Mouse (Mus musculus) CD4-positive, CD25-positive, alpha-beta regulatory T cell, adult 2 months (primary cell): ENCODE results near the gene Rpl4.
"Not testable (repeated sequence)": the region's sequence is repeated elsewhere in the genome, so short reads cannot be mapped to it uniquely, and the experiment has no call there.

Experiments
- DNase-seq: peaks from one replicate; pipeline ENCODE4 v3.0.0-alpha.2; 2012; ENCODE audit warnings: low read depth, low spot score

Rpl4 gene

DNA sequence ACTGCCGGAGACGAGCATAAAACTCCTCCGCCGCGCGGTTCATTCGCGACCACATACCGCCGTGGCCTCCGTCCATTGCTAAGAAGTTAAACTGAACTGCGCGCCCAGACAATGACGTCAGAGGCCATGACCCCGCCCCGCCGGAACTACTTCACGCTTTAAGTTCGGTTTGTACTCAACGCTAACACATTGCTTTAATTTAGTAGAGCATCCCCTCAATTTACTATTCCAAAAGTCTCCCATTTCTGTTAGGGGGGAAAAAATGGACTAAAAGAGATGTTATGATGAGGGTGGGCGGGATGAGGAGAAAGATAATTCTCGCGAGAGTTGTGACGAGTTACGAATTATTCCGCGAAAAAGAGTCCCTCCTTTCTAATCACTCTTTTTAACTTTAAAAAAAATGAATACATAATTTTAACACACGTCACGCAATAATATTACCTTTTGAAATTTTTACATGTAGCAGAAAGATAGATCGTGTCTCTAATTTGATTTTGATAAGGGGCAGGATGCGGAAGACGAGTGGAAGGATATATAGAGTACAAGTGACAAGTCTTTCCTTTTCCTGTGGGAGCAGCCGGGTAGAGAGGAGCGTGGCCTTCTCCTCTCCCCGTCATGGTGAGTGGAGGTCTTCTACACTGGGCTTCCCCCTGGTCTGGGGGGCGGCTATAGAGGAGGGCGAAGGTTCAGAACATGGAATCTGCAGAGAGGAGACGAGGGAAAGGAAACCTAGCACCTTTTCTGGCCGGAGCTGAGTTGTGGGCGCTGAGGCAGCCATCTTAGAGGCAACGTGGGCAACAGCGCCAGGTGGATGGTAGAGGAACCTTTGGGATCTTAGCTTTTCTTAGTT lies at the start of gene Rpl4, which contains the start of gene Zwilch:
Gene Rpl4 (plus strand): TSS at position 560 of the 850 bp plus-strand sequence.
Gene Zwilch (minus strand): TSS at position 289 of the 850 bp plus-strand sequence.
- peak; percentile 91 for DNase-seq

DNA sequence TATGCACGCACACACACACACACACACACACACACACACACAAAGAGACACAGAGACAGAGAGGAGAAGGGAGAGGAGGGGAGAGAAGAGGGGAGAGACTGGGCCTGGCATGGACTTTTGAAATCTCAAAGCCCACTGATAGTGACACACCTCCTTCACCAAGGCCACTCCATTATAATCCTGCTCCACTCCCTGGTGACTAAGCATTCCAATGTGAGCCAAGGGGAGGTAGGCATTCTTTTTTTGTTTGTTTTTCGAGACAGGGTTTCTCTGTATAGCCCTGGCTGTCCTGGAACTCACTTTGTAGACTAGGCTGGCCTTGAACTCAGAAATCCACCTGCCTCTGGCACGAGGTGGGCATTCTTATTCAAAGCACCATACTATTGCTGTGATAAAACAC lies 48.3 kb upstream of the Rpl4 start:
- not testable (repeated sequence) for DNase-seq

DNA sequence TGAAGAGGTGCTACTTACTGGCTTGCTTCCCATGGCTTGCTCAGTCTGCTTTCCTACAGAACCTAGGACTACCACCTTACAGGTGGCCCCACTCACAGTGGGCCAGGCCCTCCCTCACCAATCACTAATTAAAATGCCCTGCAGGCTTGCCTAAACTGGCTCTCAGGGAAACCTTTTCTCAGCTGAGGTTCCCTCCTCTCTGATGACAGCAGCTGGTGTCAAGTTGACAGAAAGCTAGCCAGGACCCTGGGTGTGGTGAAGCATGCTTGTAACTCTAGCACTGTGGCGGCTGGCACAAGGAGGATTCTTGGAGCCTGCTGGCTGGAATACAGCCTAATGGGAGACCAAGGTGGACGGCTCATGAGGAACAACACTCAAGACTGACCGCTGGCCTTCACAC lies 47.9 kb upstream of the Rpl4 start:
- no peak for DNase-seq

- no peak for DNase-seq
Measured at GRCm38 (mm10) chr9:64126121-64126520, 47.1 kb upstream of the Rpl4 start.

- DNase-seq: no peak
Measured at GRCm38 (mm10) chr9:64131623-64132022, 41.6 kb upstream of the Rpl4 start.

DNA sequence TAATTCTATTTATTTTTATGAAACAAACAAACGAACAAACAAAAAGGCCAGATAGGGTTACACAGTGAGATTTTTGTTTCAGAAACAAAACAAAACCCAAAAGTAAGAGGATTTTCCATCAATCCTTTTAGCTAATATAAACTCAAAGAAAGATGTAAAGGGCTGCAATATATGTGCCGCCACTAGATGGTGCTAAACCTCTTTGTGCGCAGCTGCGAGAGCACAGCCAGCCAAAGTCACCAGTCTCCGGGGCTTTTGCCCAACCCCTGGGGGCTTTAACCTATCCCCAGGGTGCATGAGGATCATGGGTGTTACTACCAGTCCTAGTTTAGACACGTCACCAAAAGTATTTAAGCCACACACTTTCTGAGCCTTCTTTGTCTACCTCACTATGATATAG lies 34.3 kb upstream of the Rpl4 start:
- peak; percentile 67 for DNase-seq

DNA sequence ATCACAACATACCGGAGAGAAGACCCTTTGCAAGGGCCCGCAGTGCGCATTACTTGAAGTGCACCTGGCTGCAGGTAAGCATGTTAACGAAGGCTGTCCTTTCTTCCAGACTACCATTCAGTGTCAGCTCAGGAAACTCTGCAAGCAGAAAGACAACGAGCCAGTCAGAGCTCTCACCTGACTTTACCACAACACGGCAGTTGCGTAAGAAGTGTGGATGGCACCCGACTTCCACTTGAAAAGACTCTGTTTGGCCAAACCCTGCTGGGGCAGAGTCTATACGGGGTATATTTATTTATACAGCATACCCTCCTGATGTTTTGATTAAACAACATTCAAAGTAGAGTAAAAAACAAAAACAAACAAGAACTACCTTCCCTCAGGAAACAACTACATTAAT lies 33.3 kb upstream of the Rpl4 start:
- no peak for DNase-seq

DNA sequence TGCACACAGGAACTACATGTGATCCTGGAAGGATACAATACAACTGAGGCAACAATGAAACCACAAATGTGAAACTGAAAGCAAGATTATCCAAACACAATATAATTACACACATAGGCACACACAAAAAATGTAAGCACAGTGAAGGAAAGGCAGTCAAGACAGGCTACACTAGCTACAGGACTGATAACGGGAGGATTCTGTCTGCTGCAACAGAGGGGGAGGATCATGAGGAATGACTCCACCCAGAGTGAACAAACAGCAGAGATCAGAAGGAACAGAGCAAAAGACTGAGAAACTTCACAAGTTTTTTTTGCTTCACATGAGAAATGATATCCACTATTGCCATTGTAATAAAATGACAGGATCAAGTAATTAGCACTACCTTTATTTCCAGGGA lies 16.5 kb upstream of the Rpl4 start:
- no peak for DNase-seq

GRCm38 (mm10) chr9:64160471-64160870 lies 12.7 kb upstream of the Rpl4 start:
- DNase-seq: no peak

GRCm38 (mm10) chr9:64169967-64170366 lies 3.2 kb upstream of the Rpl4 start:
- DNase-seq: not testable (repeated sequence)

DNA sequence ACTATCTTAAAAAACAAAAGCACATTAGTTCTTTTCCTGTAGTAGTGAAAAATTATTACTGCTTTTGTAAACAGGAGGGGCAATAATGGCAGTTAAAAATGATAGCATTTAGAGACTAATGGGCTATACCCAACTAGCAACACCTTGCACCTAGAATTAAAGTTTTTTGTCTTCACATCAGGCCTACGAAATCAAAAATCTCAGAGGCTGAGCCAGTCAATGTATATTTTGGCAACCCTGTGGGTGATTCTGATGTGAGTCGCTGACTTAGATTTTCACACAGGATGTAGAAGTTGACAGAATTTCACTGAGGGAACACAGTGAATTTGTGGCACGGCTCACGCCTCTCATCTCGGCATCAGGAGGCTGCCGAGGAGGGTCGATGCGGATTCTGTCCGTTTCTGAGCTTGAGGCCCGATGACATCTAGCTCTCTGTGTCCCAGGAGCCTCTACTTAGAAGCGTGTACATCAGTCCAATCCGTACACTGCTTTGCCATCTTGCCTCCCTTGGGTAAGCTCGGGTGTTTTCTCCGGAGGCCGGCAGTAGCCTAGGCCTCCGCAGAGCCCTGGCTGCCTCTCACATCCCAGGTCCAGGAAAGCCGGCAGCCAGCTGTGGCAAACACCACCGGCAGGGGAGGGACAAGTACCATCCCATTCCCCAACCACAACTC lies 895 bp upstream of the Rpl4 start:
- no peak for DNase-seq

- DNase-seq: no peak
Measured at GRCm38 (mm10) chr9:64173666-64174220, 568 bp downstream of the Rpl4 start.

- DNase-seq: no peak
Measured at GRCm38 (mm10) chr9:64174341-64174740, 1.2 kb downstream of the Rpl4 start.

GRCm38 (mm10) chr9:64174766-64175165 lies 1.6 kb downstream of the Rpl4 start:
- DNase-seq: no peak

DNA sequence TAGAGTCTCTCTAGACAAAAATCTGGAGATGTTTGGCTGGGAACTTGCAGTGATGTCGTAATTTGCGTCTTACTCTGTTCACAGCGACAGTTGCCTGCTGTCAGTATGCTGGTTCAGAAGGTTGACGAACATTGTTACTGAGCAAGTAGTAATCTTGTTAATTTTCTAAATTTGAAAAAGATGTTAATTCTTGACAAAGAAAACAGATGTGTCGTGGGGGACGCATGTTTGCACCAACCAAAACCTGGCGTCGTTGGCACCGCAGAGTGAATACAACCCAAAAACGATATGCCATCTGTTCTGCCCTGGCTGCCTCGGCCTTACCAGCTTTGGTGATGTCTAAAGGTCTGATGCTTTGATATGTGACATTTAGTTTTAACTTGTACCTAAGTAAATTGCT lies 2.2 kb downstream of the Rpl4 start:
- no peak for DNase-seq

DNA sequence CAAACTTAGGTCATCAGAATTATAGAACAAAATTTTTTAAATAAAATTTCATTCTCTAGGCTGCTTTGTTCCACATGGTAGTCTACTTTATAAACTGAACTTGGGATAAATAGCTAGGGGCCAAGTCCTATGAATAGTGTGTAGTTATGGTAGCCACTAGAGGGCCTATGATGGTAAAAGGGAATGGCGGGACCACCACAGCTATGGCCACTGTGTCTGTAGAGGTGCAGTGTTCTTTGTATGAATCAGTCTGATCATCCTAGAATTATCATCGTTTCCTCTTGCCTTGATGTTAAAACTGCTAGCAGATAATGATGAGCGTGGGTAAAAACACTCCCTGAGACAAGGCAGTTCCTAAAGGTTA lies 5.4 kb downstream of the Rpl4 start:
- peak; percentile 37 for DNase-seq

GRCm38 (mm10) chr9:64178974-64179646 lies 5.9 kb downstream of the Rpl4 start, which contains the start of gene Snapc5:
Gene Snapc5, plus strand, starts transcription at chr9:64179274.
- peak; percentile 97 for DNase-seq

GRCm38 (mm10) chr9:64183295-64183694 lies 10.1 kb downstream of the Rpl4 start:
- not testable (repeated sequence) for DNase-seq

- no peak for DNase-seq
Measured at GRCm38 (mm10) chr9:64184166-64184840, 11.1 kb downstream of the Rpl4 start.

DNA sequence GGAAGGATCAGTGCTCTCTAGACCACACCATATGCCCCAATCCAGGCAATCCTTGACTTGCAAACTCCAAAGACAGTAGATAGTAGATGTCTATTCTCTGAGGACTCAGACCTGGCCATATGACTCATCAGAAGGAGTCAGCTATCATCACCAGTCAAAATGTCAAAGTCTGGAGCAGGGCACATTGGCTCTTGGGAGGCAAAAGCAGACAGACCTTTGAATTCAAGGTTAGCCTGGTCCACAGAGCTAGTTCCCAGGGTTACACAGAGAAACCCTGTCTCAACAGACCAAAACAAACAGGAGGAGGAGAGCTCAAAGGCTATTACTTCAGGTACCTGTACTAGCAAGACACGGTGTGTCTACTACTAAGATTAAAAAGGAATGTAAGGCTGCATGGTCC lies 20.7 kb downstream of the Rpl4 start:
- no peak for DNase-seq

GRCm38 (mm10) chr9:64195554-64195953 lies 22.4 kb downstream of the Rpl4 start:
- DNase-seq: no peak
